Mouse (Mus musculus): ENCODE results near the gene Ascc1. TPM values are rescaled to one million over a fixed set of nuclear protein-coding genes. Genes with fewer than 3 reads are reported as not detected.

Ascc1 gene
- polyA plus RNA-seq, 1 experiment from 2014 or later, result 45.4 TPM

DNA sequence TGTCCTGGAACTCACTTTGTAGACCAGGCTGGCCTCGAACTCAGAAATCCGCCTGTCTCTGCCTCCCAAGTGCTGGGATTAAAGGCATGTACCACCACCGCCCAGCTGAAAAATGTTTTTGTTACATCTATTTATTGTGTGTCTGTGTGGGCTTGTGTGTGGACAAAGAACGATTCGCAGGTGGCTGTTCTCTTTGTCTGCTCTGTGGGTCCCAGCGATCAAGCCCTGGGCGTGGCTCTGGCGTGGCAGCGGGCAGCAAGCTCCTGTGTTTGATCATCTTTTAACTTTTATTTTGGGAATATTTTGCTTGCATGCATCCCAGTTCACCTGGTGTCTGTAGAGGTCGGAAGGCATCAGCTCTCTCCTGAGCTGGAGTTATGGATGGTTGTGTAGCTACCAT is 48.0 kb downstream of the Ascc1 start:
- Histone ChIP-seq H3K36me3 (peaks cover 11% of the 10 kb centered on the region), H3K4me1 (no peaks in the 10 kb centered on the region), H3K27me3 (replicated peaks) (no peaks in the 10 kb centered on the region), H3K27ac (replicated peaks) (no peak overlapping the region), H3K4me3 (replicated peaks) (no peak overlapping the region), H3K9ac (replicated peaks) (no peak overlapping the region), H3K9me3 (replicated peaks) (no peaks in the 10 kb centered on the region), H3K4me2 (no peak overlapping the region)
- ATAC-seq (ENCODE audit: low FRiP score), result no peak
- WGBS, result 94% methylated on average over 10 of the region's 10 CpGs

DNA sequence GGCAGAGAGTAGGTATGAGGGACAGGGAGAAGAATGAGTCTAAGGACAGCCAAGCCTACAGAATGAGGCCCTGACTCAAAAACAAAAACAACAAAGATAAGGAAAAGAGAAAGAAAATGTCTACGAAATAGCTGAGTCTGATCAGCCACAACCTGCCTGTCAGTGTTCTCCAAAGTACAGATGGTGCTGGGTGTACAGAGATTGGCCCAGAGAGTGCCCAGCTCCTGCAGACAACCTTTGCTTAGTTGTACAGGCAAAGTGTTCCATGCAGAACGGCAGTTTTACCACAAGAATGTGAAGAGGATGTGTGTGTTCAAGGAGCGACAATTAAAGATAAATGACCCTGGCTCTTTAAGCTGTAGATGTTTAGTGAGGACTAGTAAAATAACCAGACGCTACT is 50.5 kb downstream of the Ascc1 start:
- Histone ChIP-seq H3K4me1 (no peaks in the 10 kb centered on the region), H3K4me3 (replicated peaks) (no peak overlapping the region), H3K27me3 (replicated peaks) (no peaks in the 10 kb centered on the region), H3K36me3 (peaks cover 11% of the 10 kb centered on the region), H3K9me3 (replicated peaks) (peaks cover 7% of the 10 kb centered on the region; the same call in 1 of the 2 replicates), H3K9ac (replicated peaks) (no peak overlapping the region), H3K4me2 (no peak overlapping the region), H3K27ac (replicated peaks) (no peak overlapping the region)
- no peak for ATAC-seq (ENCODE audit: low FRiP score)
- 81% methylated on average over 4 of the region's 4 CpGs for WGBS

DNA sequence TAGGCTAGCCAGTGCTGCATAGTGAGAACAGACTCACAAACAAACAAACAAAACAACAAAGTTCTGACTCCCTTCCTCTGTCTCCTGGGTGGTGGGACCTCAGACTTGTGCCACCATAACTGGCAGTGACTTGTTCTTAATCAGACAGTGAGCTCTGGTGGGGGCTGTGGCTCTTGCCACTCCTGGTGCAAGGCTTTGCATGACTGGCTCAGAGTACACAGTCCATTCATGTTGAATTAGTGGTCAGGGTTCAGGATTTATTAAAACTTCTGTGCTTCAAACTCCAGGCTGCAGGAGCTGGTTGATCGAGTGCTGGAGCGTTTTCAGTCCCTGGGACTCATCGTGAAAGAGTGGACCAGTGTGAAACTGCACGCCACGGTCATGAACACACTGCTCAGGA is 59.6 kb downstream of the Ascc1 start:
- Histone ChIP-seq H3K4me1 (no peaks in the 10 kb centered on the region), H3K4me3 (replicated peaks) (no peak overlapping the region), H3K27me3 (replicated peaks) (no peaks in the 10 kb centered on the region), H3K4me2 (no peak overlapping the region), H3K9me3 (replicated peaks) (peaks cover 7% of the 10 kb centered on the region; the same call in 1 of the 2 replicates), H3K36me3 (no peaks in the 10 kb centered on the region), H3K9ac (replicated peaks) (no peak overlapping the region), H3K27ac (replicated peaks) (no peak overlapping the region)
- 87% methylated on average over 5 of the region's 5 CpGs for WGBS
- ATAC-seq (ENCODE audit: low FRiP score), result no peak

DNA sequence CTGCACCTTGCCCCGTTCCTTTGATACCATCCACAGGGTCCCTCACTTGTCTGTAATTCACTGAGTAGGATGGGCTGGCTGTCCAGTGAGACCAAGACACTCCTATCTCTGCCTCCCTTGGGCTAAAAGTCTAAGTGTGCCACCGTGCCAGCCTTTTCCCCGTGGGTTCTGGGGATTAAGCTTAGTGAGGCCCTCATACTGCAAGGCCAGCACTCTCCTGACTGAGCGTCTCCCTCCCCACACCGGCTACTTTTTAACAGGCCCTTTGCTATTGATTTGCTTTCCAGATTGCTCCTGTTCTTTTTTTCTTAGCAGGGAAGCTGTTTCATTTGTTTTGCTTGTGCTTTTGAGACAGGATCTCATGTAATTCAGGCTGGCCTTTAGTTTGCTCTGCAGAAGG is 60.3 kb downstream of the Ascc1 start:
- Histone ChIP-seq H3K27ac (replicated peaks) (no peak overlapping the region), H3K9me3 (replicated peaks) (no peaks in the 10 kb centered on the region), H3K9ac (replicated peaks) (no peak overlapping the region), H3K36me3 (no peaks in the 10 kb centered on the region), H3K27me3 (replicated peaks) (no peaks in the 10 kb centered on the region), H3K4me1 (no peaks in the 10 kb centered on the region; the same call in 1 of the 2 replicates), H3K4me2 (no peak overlapping the region), H3K4me3 (replicated peaks) (no peak overlapping the region)
- no peak for ATAC-seq (ENCODE audit: low FRiP score)
- WGBS, result 44% methylated on average over 5 of the region's 5 CpGs

DNA sequence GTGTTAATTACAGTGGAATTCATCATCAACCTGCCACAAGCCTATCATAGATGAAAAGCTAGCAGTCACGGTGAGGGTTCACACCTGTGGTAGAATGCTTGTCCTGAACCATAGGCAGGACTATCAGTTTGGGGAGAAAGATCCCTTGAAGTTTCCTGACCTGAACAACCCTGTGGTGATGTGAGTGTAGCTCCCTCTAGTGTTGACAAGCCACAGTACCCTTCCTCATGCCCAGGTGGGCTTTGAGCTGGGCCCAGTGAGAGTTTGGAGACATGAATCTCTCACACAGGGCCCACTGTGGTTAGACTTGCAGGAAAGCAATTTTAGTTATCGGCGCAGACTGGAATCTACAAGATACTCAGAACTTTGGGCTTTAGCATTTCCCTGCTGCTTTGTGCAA is 63.9 kb downstream of the Ascc1 start:
- H3K9ac ChIP-seq (replicated peaks), result no peak overlapping the region
- no peaks in the 10 kb centered on the region for H3K9me3 ChIP-seq (replicated peaks)
- ATAC-seq (ENCODE audit: low FRiP score), result no peak
- WGBS, result 79% methylated on average over 3 of the region's 3 CpGs
- no peaks in the 10 kb centered on the region for H3K27me3 ChIP-seq (replicated peaks)
- H3K4me2 ChIP-seq, result no peak overlapping the region
- H3K36me3 ChIP-seq, result no peaks in the 10 kb centered on the region
- H3K27ac ChIP-seq (replicated peaks), result no peak overlapping the region
- H3K4me3 ChIP-seq (replicated peaks), result no peak overlapping the region
- peaks cover 11% of the 10 kb centered on the region for H3K4me1 ChIP-seq

DNA sequence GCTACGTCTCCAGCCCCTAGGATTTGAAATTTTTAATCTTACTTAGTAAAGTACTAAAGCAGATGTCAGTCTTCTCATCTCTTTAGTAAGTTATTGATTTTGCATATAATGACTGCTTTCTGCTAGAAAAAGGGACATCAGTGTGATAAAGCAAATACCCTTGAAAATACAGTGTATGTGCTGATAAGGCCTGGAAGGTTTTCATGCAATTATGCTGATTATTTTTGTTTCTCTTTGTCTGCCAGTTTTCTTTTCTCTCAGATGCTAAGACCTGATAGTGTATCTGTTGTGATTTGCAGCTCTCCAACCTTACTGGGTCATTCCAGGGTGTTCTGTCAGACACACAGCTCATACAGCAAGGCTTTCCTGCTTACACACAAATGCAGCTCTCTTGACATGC is 72.6 kb downstream of the Ascc1 start:
- Histone ChIP-seq H3K4me1 (peaks cover 16% of the 10 kb centered on the region), H3K9me3 (replicated peaks) (no peaks in the 10 kb centered on the region), H3K4me2 (no peak overlapping the region), H3K4me3 (replicated peaks) (no peak overlapping the region), H3K36me3 (no peaks in the 10 kb centered on the region), H3K9ac (replicated peaks) (no peak overlapping the region), H3K27me3 (replicated peaks) (no peaks in the 10 kb centered on the region), H3K27ac (replicated peaks) (no peak overlapping the region)
- WGBS, result 89% methylated on average over 1 of the region's 1 CpGs
- no peak for ATAC-seq (ENCODE audit: low FRiP score)

DNA sequence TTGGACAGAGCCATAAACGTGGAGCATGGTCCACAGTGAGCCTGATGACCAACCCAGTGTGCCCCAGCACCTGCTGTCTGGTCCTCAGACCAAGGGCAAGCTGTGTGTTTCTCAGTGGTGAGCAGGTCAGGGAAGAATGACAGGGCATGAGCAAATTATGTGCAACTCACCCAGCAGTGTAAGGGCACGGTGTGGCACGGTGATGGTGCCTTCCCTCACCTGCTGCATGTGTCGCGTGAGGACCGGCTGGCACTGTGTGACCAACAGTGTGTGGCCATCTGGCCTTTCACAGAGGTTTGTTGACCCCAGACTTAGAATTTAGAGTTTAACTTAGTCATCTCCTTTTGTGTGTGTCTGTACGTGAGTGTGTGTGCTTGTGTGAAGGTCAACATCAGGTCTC is 74.6 kb downstream of the Ascc1 start:
- H3K27me3 ChIP-seq (replicated peaks), result no peaks in the 10 kb centered on the region
- H3K4me1 ChIP-seq, result peaks cover 36% of the 10 kb centered on the region
- no peak for ATAC-seq (ENCODE audit: low FRiP score)
- no peaks in the 10 kb centered on the region for H3K36me3 ChIP-seq
- H3K9ac ChIP-seq (replicated peaks), result no peak overlapping the region
- H3K9me3 ChIP-seq (replicated peaks), result no peaks in the 10 kb centered on the region
- no peak overlapping the region for H3K27ac ChIP-seq (replicated peaks)
- WGBS, result 93% methylated on average over 7 of the region's 7 CpGs
- no peak overlapping the region for H3K4me3 ChIP-seq (replicated peaks)
- H3K4me2 ChIP-seq, result no peak overlapping the region

DNA sequence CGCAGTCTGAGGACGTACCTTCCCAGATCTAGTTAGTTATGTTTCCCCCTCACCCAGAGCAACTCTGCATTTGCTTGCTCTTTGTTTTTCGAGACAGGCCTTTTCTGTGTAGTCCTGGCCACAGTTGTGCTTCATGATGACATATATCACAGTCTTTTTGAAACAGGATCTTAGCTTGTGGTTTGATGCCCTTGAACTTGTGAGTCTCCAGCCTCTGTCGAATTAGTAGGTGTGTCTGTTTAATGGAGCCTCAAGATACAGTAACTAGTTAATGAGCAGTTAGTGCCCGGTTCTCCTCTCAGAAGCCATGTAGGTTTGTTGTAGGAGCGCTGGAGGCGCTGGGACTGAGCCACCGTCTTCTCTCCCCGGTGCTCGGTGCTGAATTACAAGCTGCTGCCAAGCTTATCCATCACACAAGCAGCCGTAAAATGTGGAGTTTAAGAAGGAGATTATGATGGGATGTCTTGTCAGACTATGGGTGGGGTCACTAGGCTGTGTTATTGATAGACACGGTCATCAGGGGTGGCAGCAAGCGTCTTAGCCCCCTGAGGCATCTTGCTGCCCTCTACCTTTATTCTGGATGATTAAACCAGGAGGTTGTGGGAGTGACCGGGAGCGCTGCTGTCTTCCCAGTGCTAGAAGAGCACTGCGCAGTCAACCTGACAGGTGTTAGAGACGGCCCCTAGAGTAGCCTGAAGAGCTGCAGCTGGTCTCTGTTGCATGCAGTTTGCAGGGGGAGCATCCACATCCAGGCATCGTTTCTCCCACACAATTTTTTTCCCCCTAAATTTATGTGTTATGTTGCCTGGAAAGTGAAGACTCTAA is 75.3 kb downstream of the Ascc1 start:
- no peak for ATAC-seq (ENCODE audit: low FRiP score)
- Histone ChIP-seq H3K4me3 (replicated peaks) (no peak overlapping the region), H3K4me1 (peaks cover 36% of the 10 kb centered on the region), H3K36me3 (no peaks in the 10 kb centered on the region), H3K9me3 (replicated peaks) (no peaks in the 10 kb centered on the region), H3K4me2 (no peak overlapping the region), H3K27me3 (replicated peaks) (no peaks in the 10 kb centered on the region), H3K9ac (replicated peaks) (no peak overlapping the region), H3K27ac (replicated peaks) (no peak overlapping the region; the same call in 1 of the 2 replicates)
- WGBS, result 64% methylated on average over 18 of the region's 18 CpGs

DNA sequence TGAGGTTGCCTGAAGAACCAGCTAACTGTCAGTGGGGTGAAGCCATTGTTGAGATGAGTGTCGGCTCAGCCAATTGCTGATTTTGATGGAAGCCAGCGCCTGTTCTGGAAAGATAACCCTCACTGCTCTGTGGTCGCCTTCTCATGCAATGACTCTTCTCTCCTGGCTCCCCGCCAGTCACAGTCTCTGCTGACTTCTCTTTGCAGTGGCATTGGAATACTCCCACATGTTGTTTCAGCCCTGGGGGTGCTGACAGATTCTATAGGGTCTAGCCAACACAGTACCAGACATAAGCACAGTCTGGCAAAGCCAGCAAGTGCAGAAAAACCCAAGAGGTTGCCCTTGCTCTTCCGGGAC is 75.9 kb downstream of the Ascc1 start:
- 66% methylated on average over 5 of the region's 5 CpGs for WGBS
- Histone ChIP-seq H3K4me2 (no peak overlapping the region), H3K27ac (replicated peaks) (peak overlapping the region; percentile 6; the same call in 1 of the 2 replicates), H3K4me1 (peaks cover 36% of the 10 kb centered on the region), H3K27me3 (replicated peaks) (no peaks in the 10 kb centered on the region), H3K36me3 (no peaks in the 10 kb centered on the region), H3K9ac (replicated peaks) (no peak overlapping the region), H3K9me3 (replicated peaks) (no peaks in the 10 kb centered on the region), H3K4me3 (replicated peaks) (no peak overlapping the region)
- no peak for ATAC-seq (ENCODE audit: low FRiP score)

DNA sequence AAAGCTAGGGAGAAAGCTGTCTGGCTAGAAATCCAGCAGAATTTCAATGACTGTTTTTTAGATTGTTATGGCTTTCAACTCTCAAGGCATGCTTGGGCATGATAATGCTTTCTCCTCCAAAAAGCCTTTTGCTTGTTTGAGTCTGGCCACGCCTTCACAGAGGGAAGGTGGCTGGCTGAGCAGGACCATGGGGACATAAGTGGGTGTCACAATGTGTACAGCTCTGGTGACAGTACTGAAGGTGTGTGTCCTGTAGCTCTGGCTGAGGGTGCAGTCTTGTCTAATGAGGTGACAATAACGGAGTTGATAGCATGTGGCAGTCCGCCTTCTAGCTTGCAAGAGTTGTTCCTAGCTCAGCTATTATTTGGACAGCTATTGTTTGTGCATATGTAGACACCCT is 77.6 kb downstream of the Ascc1 start:
- H3K4me2 ChIP-seq, result no peak overlapping the region
- 75% methylated on average over 3 of the region's 3 CpGs for WGBS
- peak overlapping the region; percentile 77; the same call in 1 of the 2 replicates for H3K27ac ChIP-seq (replicated peaks)
- ATAC-seq (ENCODE audit: low FRiP score), result no peak
- no peaks in the 10 kb centered on the region for H3K27me3 ChIP-seq (replicated peaks)
- no peaks in the 10 kb centered on the region for H3K9me3 ChIP-seq (replicated peaks)
- H3K9ac ChIP-seq (replicated peaks), result no peak overlapping the region
- H3K36me3 ChIP-seq, result no peaks in the 10 kb centered on the region
- peaks cover 36% of the 10 kb centered on the region for H3K4me1 ChIP-seq
- H3K4me3 ChIP-seq (replicated peaks), result no peak overlapping the region

DNA sequence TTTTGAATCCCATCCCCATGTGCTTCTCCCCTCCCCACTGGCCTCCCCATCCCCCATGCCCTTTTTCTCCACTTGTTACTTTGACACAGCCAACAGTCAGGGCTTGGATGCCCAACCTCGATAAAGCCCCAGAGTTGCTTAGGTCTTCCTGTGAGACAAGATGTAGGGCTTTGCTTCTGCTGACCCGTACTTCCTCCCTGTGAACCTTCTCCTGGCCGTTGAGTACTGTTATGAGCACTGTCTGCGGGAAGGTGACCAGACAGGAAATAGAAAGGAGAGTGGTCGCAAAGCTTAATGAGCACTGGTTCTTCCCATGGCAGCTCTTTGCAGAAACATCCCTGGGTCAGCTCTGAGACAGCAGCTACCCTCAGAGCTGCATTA is 78.0 kb downstream of the Ascc1 start:
- Histone ChIP-seq H3K9ac (replicated peaks) (no peak overlapping the region), H3K4me2 (no peak overlapping the region), H3K4me3 (replicated peaks) (no peak overlapping the region), H3K27me3 (replicated peaks) (no peaks in the 10 kb centered on the region), H3K36me3 (no peaks in the 10 kb centered on the region), H3K4me1 (peaks cover 36% of the 10 kb centered on the region), H3K27ac (replicated peaks) (peak overlapping the region; percentile 77), H3K9me3 (replicated peaks) (no peaks in the 10 kb centered on the region)
- no peak for ATAC-seq (ENCODE audit: low FRiP score)
- 45% methylated on average over 5 of the region's 5 CpGs for WGBS

DNA sequence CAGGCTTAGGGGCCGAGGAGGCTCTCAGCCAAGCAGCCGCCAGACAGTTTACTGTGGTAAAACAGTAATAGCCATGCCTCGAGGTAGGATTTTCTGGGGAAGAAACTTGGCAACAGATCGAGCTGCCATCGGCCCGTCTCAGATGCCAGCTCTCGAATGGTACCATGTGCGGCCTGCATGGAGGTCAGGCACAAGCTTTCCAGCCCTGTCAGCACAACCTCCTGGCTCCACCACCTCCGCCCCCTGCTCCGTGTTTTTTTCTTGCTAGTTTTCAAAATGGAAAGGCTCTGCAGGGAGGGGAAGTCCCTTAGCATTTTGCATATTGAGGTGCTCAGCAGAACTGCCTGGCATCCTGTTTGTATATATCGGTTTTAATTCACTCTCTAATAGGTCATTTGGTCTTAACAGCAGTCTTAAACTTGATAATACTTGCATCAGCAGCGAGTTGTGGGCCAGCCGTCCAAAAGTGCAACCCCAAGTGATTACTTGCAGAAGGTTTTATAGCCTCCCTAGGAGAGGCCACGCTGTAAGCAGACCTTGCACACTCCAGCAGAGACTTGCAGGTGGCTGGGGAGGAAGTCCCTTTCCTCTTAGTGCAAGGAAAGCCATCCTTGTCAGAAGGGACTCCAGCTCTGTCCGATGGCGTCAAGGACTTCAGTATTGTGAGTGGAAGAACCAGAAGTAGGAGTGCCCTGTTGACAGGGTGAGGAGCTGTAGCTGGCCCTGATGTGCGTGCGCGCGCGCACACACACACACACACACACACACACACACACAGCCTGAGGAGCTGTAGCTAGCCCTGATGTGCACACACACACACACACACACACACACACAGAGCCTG is 78.6 kb downstream of the Ascc1 start:
- peaks cover 36% of the 10 kb centered on the region for H3K4me1 ChIP-seq
- no peak overlapping the region for H3K4me2 ChIP-seq
- no peak overlapping the region for H3K4me3 ChIP-seq (replicated peaks)
- H3K27me3 ChIP-seq (replicated peaks), result no peaks in the 10 kb centered on the region
- no peaks in the 10 kb centered on the region for H3K36me3 ChIP-seq
- no peak overlapping the region for H3K9ac ChIP-seq (replicated peaks)
- peak overlapping the region; percentile 77 for H3K27ac ChIP-seq (replicated peaks)
- peak; percentile 54 for ATAC-seq (ENCODE audit: low FRiP score)
- no peaks in the 10 kb centered on the region for H3K9me3 ChIP-seq (replicated peaks)
- WGBS, result 49% methylated on average over 21 of the region's 21 CpGs

Measured in neural tube, embryonic 15.5 days (tissue).